22 mouse cellular contexts compared by ENCODE assay signal in genomic region chr1:191293996-191294795, GRCm38 (mm10). TPM values are rescaled to one million over a fixed set of nuclear protein-coding genes. Genes with fewer than 3 reads are reported as not detected.
DNase-seq lines count a peak whose midpoint lies in the region; ATAC-seq and TF ChIP-seq lines count a peak whose summit lies in the region.
"Had no signal": no experiment of that assay in that cellular context is flagged by ENCODE, and none has a peak within 500 bp of the region (broad histone marks: within the 10 kb centered on the region; RNA-seq: fewer than 3 reads in every experiment).

No protein-coding gene starts in this region.

- H3K27ac ChIP-seq in intestine, embryonic 14.5 days (ENCODE audit: low read depth), result peak overlapping the region; percentile 65
- no peak overlapping the region for H3K27ac ChIP-seq in intestine, postnatal 0 days (ENCODE audit: low read depth, low read length)
- no peak overlapping the region for H3K27ac ChIP-seq in midbrain, embryonic 11.5 days (ENCODE audit: low read depth, low read length)
- no peak overlapping the region for H3K27ac ChIP-seq in midbrain, embryonic 15.5 days
- H3K27ac ChIP-seq: embryonic facial prominence, embryonic 13.5 days; forebrain, embryonic 13.5 days; gastrocnemius, adult 2 months; hindbrain, embryonic 10.5 days; hindbrain, embryonic 14.5 days had no signal

- no peak for ATAC-seq in intestine, embryonic 14.5 days (replicated peaks; ENCODE audit: low FRiP score, low TSS enrichment, low read depth)
- no peak for ATAC-seq in intestine, postnatal 0 days
- ATAC-seq in midbrain, embryonic 11.5 days (ENCODE audit: low FRiP score), result no peak
- ATAC-seq in midbrain, embryonic 15.5 days (replicated peaks), result no peak
- ATAC-seq: CD4-positive, CD25-positive, alpha-beta regulatory T cell, adult 4 months; forebrain, embryonic 13.5 days; forebrain, postnatal 0 days had no signal

- peaks cover 11% of the 10 kb centered on the region for H3K4me1 ChIP-seq in intestine, embryonic 14.5 days (replicated peaks; ENCODE audit: control insufficient read depth, insufficient read depth, low read length)
- H3K4me1 ChIP-seq in intestine, postnatal 0 days (replicated peaks; ENCODE audit: control insufficient read depth, insufficient read depth, low read length), result no peaks in the 10 kb centered on the region
- H3K4me1 ChIP-seq in midbrain, embryonic 11.5 days (ENCODE audit: control insufficient read depth, insufficient read depth, low read length), result no peaks in the 10 kb centered on the region
- no peaks in the 10 kb centered on the region for H3K4me1 ChIP-seq in midbrain, embryonic 15.5 days
- H3K4me1 ChIP-seq: forebrain, embryonic 13.5 days had no signal

- no peak for TF ChIP-seq CTCF in intestine, postnatal 0 days (IDR thresholded peaks at IDR 0.05; ENCODE audit: low read depth)

- no peak overlapping the region for H3K4me2 ChIP-seq in intestine, embryonic 14.5 days (ENCODE audit: low read length)
- H3K4me2 ChIP-seq in intestine, postnatal 0 days (replicated peaks; ENCODE audit: low read depth), result no peak overlapping the region
- H3K4me2 ChIP-seq in midbrain, embryonic 11.5 days, result no peak overlapping the region
- H3K4me2 ChIP-seq in midbrain, embryonic 15.5 days, result no peak overlapping the region
- H3K4me2 ChIP-seq: embryonic facial prominence, embryonic 13.5 days; forebrain, embryonic 13.5 days; hindbrain, embryonic 14.5 days had no signal

- H3K9ac ChIP-seq in intestine, embryonic 14.5 days (ENCODE audit: low read length), result no peak overlapping the region
- no peak overlapping the region for H3K9ac ChIP-seq in intestine, postnatal 0 days (ENCODE audit: low read depth, low read length)
- no peak overlapping the region for H3K9ac ChIP-seq in midbrain, embryonic 11.5 days (ENCODE audit: low read length)
- H3K9ac ChIP-seq in midbrain, embryonic 15.5 days, result no peak overlapping the region
- H3K9ac ChIP-seq: embryonic facial prominence, embryonic 13.5 days; forebrain, embryonic 13.5 days; forebrain, postnatal 0 days; hindbrain, embryonic 14.5 days had no signal

- no peaks in the 10 kb centered on the region for H3K27me3 ChIP-seq in intestine, embryonic 14.5 days (replicated peaks; ENCODE audit: control insufficient read depth, insufficient read depth, low read length)
- no peaks in the 10 kb centered on the region for H3K27me3 ChIP-seq in intestine, postnatal 0 days (replicated peaks; ENCODE audit: control insufficient read depth, insufficient read depth, low read length)
- H3K27me3 ChIP-seq in midbrain, embryonic 11.5 days (ENCODE audit: control insufficient read depth, insufficient read depth, low read length), result no peaks in the 10 kb centered on the region
- H3K27me3 ChIP-seq in midbrain, embryonic 15.5 days (replicated peaks), result no peaks in the 10 kb centered on the region
- H3K27me3 ChIP-seq: embryonic facial prominence, embryonic 13.5 days; forebrain, embryonic 13.5 days had no signal

- no peaks in the 10 kb centered on the region for H3K9me3 ChIP-seq in intestine, embryonic 14.5 days (ENCODE audit: control insufficient read depth, low read length)
- H3K9me3 ChIP-seq in intestine, postnatal 0 days (ENCODE audit: control insufficient read depth), result no peaks in the 10 kb centered on the region
- H3K9me3 ChIP-seq in midbrain, embryonic 11.5 days (ENCODE audit: control insufficient read depth, low read length), result no peaks in the 10 kb centered on the region
- H3K9me3 ChIP-seq in midbrain, embryonic 15.5 days, result no peaks in the 10 kb centered on the region
- H3K9me3 ChIP-seq: embryonic facial prominence, embryonic 13.5 days; forebrain, embryonic 13.5 days; G1E; hindbrain, embryonic 10.5 days had no signal

- no peaks in the 10 kb centered on the region for H3K36me3 ChIP-seq in intestine, embryonic 14.5 days (ENCODE audit: control insufficient read depth, insufficient read depth, low read length)
- no peaks in the 10 kb centered on the region for H3K36me3 ChIP-seq in intestine, postnatal 0 days (ENCODE audit: control insufficient read depth, insufficient read depth)
- no peaks in the 10 kb centered on the region for H3K36me3 ChIP-seq in midbrain, embryonic 11.5 days (ENCODE audit: control insufficient read depth, insufficient read depth, low read length)
- no peaks in the 10 kb centered on the region for H3K36me3 ChIP-seq in midbrain, embryonic 15.5 days (replicated peaks)
- H3K36me3 ChIP-seq: embryonic facial prominence, embryonic 13.5 days; G1E; hindbrain, embryonic 10.5 days had no signal

- WGBS in intestine, embryonic 14.5 days, result 36% methylated on average over 9 of the region's 9 CpGs
- WGBS in intestine, postnatal 0 days, result 52% methylated on average over 9 of the region's 9 CpGs
- WGBS in midbrain, embryonic 11.5 days, result 74% methylated on average over 9 of the region's 9 CpGs
- WGBS in midbrain, embryonic 15.5 days, result 72% methylated on average over 9 of the region's 9 CpGs

- DNase-seq in intestine, embryonic 14.5 days (ENCODE audit: low spot score), result no peak
- peak; percentile 77 for DNase-seq in midbrain, embryonic 11.5 days (ENCODE audit: low spot score, missing footprints)
- peak; percentile 73 for DNase-seq in NIH3T3 (ENCODE audit: low read depth)
- no peak for DNase-seq in spleen, postnatal 36 days (ENCODE audit: low spot score in 2 of 2)
- no peak for DNase-seq in cerebellum, adult 11-12 months
- DNase-seq: adrenal gland, postnatal 10 days; B cell, adult 2 months; cerebellum, adult 11 months; cerebellum, adult 9-10 months; cerebellum, postnatal 25 days; forebrain, postnatal 0 days; gastrocnemius, adult 2 months; gastrocnemius, postnatal 25 days; heart, postnatal 14 days had no signal

- no peak overlapping the region for H3K4me3 ChIP-seq in intestine, embryonic 14.5 days (ENCODE audit: low read depth, low read length)
- H3K4me3 ChIP-seq in intestine, postnatal 0 days (ENCODE audit: low read depth, low read length), result no peak overlapping the region
- H3K4me3 ChIP-seq in midbrain, embryonic 11.5 days (ENCODE audit: low read depth, low read length), result no peak overlapping the region
- no peak overlapping the region for H3K4me3 ChIP-seq in midbrain, embryonic 15.5 days
- H3K4me3 ChIP-seq: embryonic facial prominence, embryonic 13.5 days; forebrain, embryonic 13.5 days; gastrocnemius, adult 2 months; hindbrain, embryonic 10.5 days had no signal

RNA-seq across cellular contexts. Expression of gene Nenf, which starts 23.8 kb away (rescaled TPM):
- 126 and 128 TPM in 2 replicates for polyA plus RNA-seq in intestine, embryonic 14.5 days (2014; fragmentation: Nextera tagmentation; extraction: Ambion mirVana)
- 171 and 174 TPM in 2 replicates for polyA plus RNA-seq in intestine, postnatal 0 days (2015; fragmentation: Nextera tagmentation; extraction: Ambion mirVana)
- 70.5 and 77.9 TPM in 2 replicates for polyA plus RNA-seq in midbrain, embryonic 11.5 days (2014; fragmentation: Nextera tagmentation; extraction: Ambion mirVana)
- 111 and 123 TPM in 2 replicates for polyA plus RNA-seq in midbrain, embryonic 15.5 days (2015; fragmentation: Nextera tagmentation; extraction: Ambion mirVana)

RNA-seq across cellular contexts. Expression of gene Tmem206, which starts 31.5 kb away (rescaled TPM):
- 21.0 and 21.9 TPM in 2 replicates for polyA plus RNA-seq in intestine, embryonic 14.5 days (2014; fragmentation: Nextera tagmentation; extraction: Ambion mirVana)
- 14.6 and 15.4 TPM in 2 replicates for polyA plus RNA-seq in intestine, postnatal 0 days (2015; fragmentation: Nextera tagmentation; extraction: Ambion mirVana)
- 38.5 and 39.1 TPM in 2 replicates for polyA plus RNA-seq in midbrain, embryonic 11.5 days (2014; fragmentation: Nextera tagmentation; extraction: Ambion mirVana)
- 43.2 and 44.5 TPM in 2 replicates for polyA plus RNA-seq in midbrain, embryonic 15.5 days (2015; fragmentation: Nextera tagmentation; extraction: Ambion mirVana)

Comparison
In these comparisons a context has a peak if more than half of its experiments do, and no peak if none do; other contexts are left out.
1. DNase-seq: peak in midbrain, embryonic 11.5 days (single experiment) and NIH3T3 (single experiment); none in intestine, embryonic 14.5 days (single experiment), spleen, postnatal 36 days (0 of 2) and cerebellum, adult 11-12 months (single experiment).